Mouse (Mus musculus) ES-CJ7 (cell line): Measurements from ENCODE around the gene Adam33.

Experiments used
- DNase-seq: peaks from one replicate; pipeline ENCODE4 v3.0.0; 2011; ENCODE audit warnings: low read depth, low spot score

The Adam33 gene

DNA sequence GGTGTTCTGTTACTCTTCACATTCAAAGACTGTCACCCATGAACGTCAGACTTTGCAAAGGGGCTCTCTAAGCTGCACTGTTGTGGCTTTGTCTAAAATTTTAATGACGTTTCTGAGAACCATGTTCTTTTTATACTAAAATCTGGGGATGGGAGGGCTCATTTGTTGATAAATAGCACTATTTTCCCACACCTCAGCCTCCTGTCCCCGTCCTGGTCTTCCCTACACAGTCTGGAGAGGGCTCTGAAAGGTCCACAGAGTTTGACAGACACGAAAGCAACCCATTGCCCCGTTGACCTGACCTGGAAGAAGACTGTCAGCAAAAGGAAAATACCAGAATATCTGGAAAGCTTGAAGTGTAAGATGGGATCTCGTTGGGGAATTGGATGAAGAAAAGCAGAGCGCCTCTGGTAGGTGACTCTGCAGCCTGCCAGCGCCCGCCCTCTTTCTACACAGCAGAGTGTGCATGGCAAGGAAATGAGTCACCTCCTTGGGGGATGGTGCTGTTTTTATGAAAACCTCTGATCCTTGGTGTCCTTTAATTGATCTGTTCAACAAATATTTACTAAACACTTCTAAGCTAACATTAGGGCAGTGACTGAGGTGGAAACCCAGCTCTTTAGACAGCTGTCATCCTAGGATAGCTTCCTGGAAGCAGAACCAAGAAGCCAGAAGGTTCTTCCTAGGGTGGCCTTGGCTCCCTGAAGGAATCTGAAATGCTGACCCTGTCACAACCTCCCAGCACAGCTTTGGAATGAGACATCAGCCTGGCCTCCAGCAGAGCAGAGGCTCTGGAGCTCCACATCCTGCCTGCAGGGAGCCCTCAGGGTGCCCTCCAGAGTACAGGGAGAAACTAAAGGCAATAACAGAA is 34.3 kb downstream of the Adam33 start:
- no peak for DNase-seq

DNA sequence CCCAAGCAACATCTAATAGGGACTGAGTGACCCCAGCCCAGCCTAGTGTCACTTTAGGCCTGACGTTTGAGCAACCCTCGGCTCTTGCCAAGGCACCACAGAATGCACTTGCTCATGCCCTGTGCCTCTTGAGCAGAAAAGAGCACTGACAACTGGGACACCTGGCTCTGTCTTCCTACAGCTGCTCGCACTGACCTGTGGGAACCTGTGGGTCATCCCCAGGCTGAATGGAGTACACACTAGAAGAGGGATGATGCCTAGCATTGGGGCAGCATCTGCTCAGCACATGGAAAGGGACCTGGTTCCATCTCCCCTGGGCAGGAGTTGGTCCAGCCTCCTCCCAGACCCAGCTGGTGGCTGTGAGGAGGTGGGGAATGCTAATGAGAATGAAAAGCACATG is 36.7 kb downstream of the Adam33 start:
- DNase-seq: no peak

DNA sequence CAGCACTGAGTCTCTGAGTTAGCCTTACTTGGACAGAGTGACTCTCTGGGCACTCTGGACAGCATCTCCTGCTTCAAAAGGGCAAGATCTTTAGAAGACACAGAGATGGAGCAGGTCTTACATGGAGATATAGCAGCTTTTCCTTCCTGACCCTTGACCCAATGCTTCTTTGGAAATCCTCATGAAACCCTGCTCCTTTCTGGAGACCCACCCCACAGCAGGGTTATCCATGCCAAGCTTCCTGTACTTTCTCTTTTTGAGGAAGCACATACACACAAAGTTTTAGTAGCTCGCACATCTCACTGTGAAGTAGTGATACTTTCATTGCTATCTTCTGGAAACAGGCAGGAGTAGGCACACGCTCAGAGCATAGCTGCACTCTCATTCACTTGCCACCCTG is 38.4 kb downstream of the Adam33 start:
- no peak for DNase-seq

- no peak for DNase-seq
These were observed 53.0 kb downstream of the Adam33 start for GRCm38 (mm10) chr2:131010566-131010965.

DNA sequence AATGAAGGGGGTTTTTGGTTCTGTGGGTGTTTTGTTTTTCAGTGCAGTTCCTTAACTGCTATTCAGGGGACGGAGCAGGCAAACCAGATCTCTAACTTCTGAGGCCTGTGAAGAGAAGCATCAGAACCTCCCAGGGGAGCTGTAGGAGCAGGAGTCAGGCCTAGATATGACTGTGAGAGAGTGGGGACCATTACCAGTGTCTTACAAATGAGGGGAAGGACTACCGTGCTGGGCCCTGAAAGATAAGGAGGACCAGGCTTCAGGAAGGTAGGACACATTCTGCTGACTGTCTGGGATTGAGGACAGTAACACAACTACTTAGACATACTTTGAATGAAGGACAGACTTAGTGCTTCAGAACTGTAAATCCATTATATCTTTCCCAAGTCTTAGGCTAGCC is 54.5 kb downstream of the Adam33 start:
- DNase-seq: no peak
